Mouse (Mus musculus) Patski (cell line): ENCODE results near the gene Castor2. TPM values are rescaled to one million over a fixed set of nuclear protein-coding genes. Genes with fewer than 3 reads are reported as not detected.

Source experiments
- ATAC-seq: fragments of 100-300 bp; one replicate; pipeline ENCODE4 v1.8.0; 2021
- CTCF ChIA-PET: fragments of 350-600 bp; sonication (Branson Sonifier 250); formaldehyde crosslinking; loops from one replicate; lab custom pipeline; 2022; ENCODE audit warnings: inconsistent platforms; lab: Charles Lee
- POLR2A ChIA-PET: fragments of 350-600 bp; sonication (Branson Sonifier 250); formaldehyde crosslinking; loops from one replicate; lab custom pipeline; 2022; ENCODE audit warnings: antibody characterized with exemption, inconsistent platforms; lab: Charles Lee
- DNase-seq: peaks from one replicate; pipeline ENCODE4 v3.0.0-alpha.2; 2011; ENCODE audit warnings: low read depth, low spot score
- H3K27me3 ChIP-seq: fragments of 371-371 bp; one replicate; pipeline ENCODE4 v1.5.1; 2021
- CTCF ChIP-seq: fragments of 100-300 bp; IDR thresholded peaks from one replicate; pipeline ENCODE4 v1.5.1; 2021
- in situ Hi-C: fragments of 300-500 bp; cut with MboI; formaldehyde crosslinking; loops from 3 replicates; pipeline ENCODE4 v1.11.1; 2018; ENCODE audit warnings: low pct_unique_long_range_greater_than_20kb, mixed read lengths
- polyA plus RNA-seq: library from polyadenylated mRNA; unstranded; gene quantifications from one replicate; pipeline ENCODE4 v1.2.3, GENCODE M21; 2021

Gene Castor2
- polyA plus RNA-seq, 1 experiment from 2014 or later = 27.3 TPM

DNA sequence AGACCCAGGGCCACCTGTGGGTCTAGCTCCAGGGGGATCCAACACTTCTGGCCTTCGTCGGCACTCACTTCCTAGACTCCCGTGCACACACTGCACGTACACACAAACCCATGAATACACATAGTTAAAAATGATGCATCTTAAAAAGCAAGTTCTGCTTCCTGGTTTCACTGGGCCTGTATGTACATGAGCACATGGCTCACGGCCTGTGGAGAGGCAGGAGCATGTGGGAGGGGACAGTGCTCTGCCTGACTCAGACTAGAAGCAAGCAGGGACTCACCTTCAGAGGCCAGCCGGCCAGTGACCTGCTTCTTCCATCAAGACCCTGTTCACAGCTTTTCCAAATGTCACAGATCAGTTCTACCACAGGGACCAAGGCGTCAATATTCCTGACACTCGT, 94.2 kb downstream of the Castor2 start:
- ATAC-seq (no peak), DNase-seq (no peak)
- in situ Hi-C loops = no loop called here
- CTCF ChIA-PET = no interaction called here
- POLR2A ChIA-PET = no interaction called here
- no peaks in the 10 kb centered on the region for H3K27me3 ChIP-seq
- no peak for TF ChIP-seq CTCF

Other genes starting within 250 kb of the Castor2 start
- 44.6 TPM for gene Rcc1l, start 77.1 kb downstream of the Castor2 start, polyA plus RNA-seq
- gene Gtf2ird2, start 84.3 kb downstream of the Castor2 start, polyA plus RNA-seq = 11.1 TPM
- gene Ncf1, start 129.9 kb downstream of the Castor2 start, polyA plus RNA-seq = 0.08 TPM
- gene Gtf2i, start 215.0 kb downstream of the Castor2 start, polyA plus RNA-seq = 230 TPM